Mouse (Mus musculus) MEL (cell line): ENCODE results near the gene Olfr1392. TPM values are rescaled to one million over a fixed set of nuclear protein-coding genes. Genes with fewer than 3 reads are reported as not detected.

ENCODE experiments used
- DNase-seq: peaks from one replicate; pipeline ENCODE4 v3.0.0; 2011; ENCODE audit warnings: low read depth, low spot score
- H3K27ac ChIP-seq: 2 replicates; pipeline ENCODE4 v1.5.1; 2012; ENCODE audit warnings: low read depth, mild to moderate bottlenecking, control low read depth, low read length, moderate library complexity; ENCODE audit not compliant: control insufficient read depth
- H3K27me3 ChIP-seq, 2 experiments: fragments of 150-350 bp in 1 of 2; sonication (generic) in 1 of 2; 2 replicates each; pipeline ENCODE4 v1.6.1; 2012; ENCODE audit warnings: low read length in 2 of 2, mild to moderate bottlenecking in 2 of 2, improper control_type of control experiment in 1 of 2, moderate library complexity in 1 of 2; ENCODE audit not compliant: insufficient read depth in 2 of 2, control insufficient read depth in 1 of 2
- H3K36me3 ChIP-seq, 2 experiments: 2 replicates each; pipeline ENCODE4 v1.6.1; 2012 to 2014; ENCODE audit warnings: low read length in 2 of 2, improper control_type of control experiment in 1 of 2, inconsistent platforms in 1 of 2, mild to moderate bottlenecking in 1 of 2; ENCODE audit not compliant: insufficient read depth in 2 of 2, control insufficient read depth in 1 of 2
- H3K4me1 ChIP-seq, 2 experiments: fragments of 150-350 bp in 1 of 2; sonication (generic) in 1 of 2; 2 replicates each; pipeline ENCODE4 v1.6.1; 2012; ENCODE audit warnings: low read length in 2 of 2, improper control_type of control experiment in 1 of 2, mild to moderate bottlenecking in 1 of 2; ENCODE audit not compliant: insufficient read depth in 2 of 2, control insufficient read depth in 1 of 2
- H3K4me3 ChIP-seq, 2 experiments: fragments of 150-350 bp in 1 of 2; sonication (generic) in 1 of 2; 2 replicates each; pipeline ENCODE4 v1.5.1; 2012; ENCODE audit warnings: low read depth in 2 of 2, low read length in 2 of 2, mild to moderate bottlenecking in 2 of 2, moderate library complexity in 2 of 2, control low read depth in 1 of 2, improper control_type of control experiment in 1 of 2; ENCODE audit not compliant: control insufficient read depth in 1 of 2, insufficient read depth in 1 of 2
- H3K79me2 ChIP-seq: 2 replicates; pipeline ENCODE4 v1.6.1; 2012; ENCODE audit warnings: mild to moderate bottlenecking, low read length, moderate library complexity; ENCODE audit not compliant: control insufficient read depth, poor library complexity, insufficient read depth
- H3K9ac ChIP-seq: 2 replicates; pipeline ENCODE4 v1.6.1; 2012; ENCODE audit warnings: low read depth, mild to moderate bottlenecking, control low read depth, low read length, moderate library complexity; ENCODE audit not compliant: control insufficient read depth, poor library complexity, severe bottlenecking
- H3K9me3 ChIP-seq: fragments of 150-350 bp; sonication (generic); replicated peaks from 2 replicates; pipeline ENCODE4 v1.6.1; 2012; ENCODE audit warnings: mild to moderate bottlenecking, low read length, improper control_type of control experiment, moderate library complexity; ENCODE audit not compliant: insufficient read depth
- CHD2 ChIP-seq: IDR thresholded peaks from 2 replicates; pipeline ENCODE4 v1.6.1; 2011; ENCODE audit warnings: low read length, improper control_type of control experiment
- CTCF ChIP-seq, 3 experiments: IDR thresholded peaks in 2 of 3; conservative IDR thresholded peaks in 1 of 3; 2 replicates each; pipeline ENCODE4 v1.5.1; 2011 to 2012; ENCODE audit warnings: low read length in 3 of 3, low read depth in 2 of 3, mild to moderate bottlenecking in 2 of 3, improper control_type of control experiment in 1 of 3, inconsistent platforms in 1 of 3, mixed read lengths in 1 of 3, moderate library complexity in 1 of 3; ENCODE audit not compliant: control insufficient read depth in 1 of 3, insufficient read depth in 1 of 3, poor library complexity in 1 of 3, severe bottlenecking in 1 of 3
- E2F4 ChIP-seq: IDR thresholded peaks from 2 replicates; pipeline ENCODE4 v1.6.1; 2011; ENCODE audit warnings: low read depth, low read length, improper control_type of control experiment, borderline replicate concordance
- ELF1 ChIP-seq: IDR thresholded peaks from 2 replicates; pipeline ENCODE4 v1.6.1; 2014; ENCODE audit warnings: low read depth, mild to moderate bottlenecking, inconsistent platforms, low read length, improper control_type of control experiment, moderate library complexity
- EP300 ChIP-seq, 2 experiments: IDR thresholded peaks; 2 replicates each; pipeline ENCODE4 v1.6.1; 2011; ENCODE audit warnings: improper control_type of control experiment in 2 of 2, low read length in 2 of 2, low read depth in 1 of 2, mild to moderate bottlenecking in 1 of 2
- ETS1 ChIP-seq: IDR thresholded peaks from 2 replicates; pipeline ENCODE4 v1.6.1; 2012; ENCODE audit warnings: low read depth, mild to moderate bottlenecking, inconsistent platforms, low read length, improper control_type of control experiment, moderate library complexity
- GATA1 ChIP-seq: IDR thresholded peaks from 2 replicates; pipeline ENCODE4 v1.6.1; 2011; ENCODE audit warnings: low read depth, low read length, improper control_type of control experiment
- HCFC1 ChIP-seq: IDR thresholded peaks from 2 replicates; pipeline ENCODE4 v1.6.1; 2012; ENCODE audit warnings: low read depth, mild to moderate bottlenecking, inconsistent platforms, low read length, improper control_type of control experiment, moderate library complexity
- JUND ChIP-seq: IDR thresholded peaks from 2 replicates; pipeline ENCODE4 v1.6.1; 2011; ENCODE audit warnings: low read depth, mild to moderate bottlenecking, improper control_type of control experiment, low read length
- KAT2A ChIP-seq: conservative IDR thresholded peaks from 2 replicates; pipeline ENCODE4 v1.6.1; 2012; ENCODE audit warnings: low read depth, low read length, improper control_type of control experiment, inconsistent platforms
- MAFK ChIP-seq: IDR thresholded peaks from 2 replicates; pipeline ENCODE4 v1.6.1; 2011; ENCODE audit warnings: low read depth, mild to moderate bottlenecking, low read length, improper control_type of control experiment, borderline replicate concordance
- MAX ChIP-seq: IDR thresholded peaks from 2 replicates; pipeline ENCODE4 v1.6.1; 2011; ENCODE audit warnings: low read length, improper control_type of control experiment
- MAZ ChIP-seq: IDR thresholded peaks from 2 replicates; pipeline ENCODE4 v1.6.1; 2012; ENCODE audit warnings: low read depth, mild to moderate bottlenecking, inconsistent platforms, low read length, improper control_type of control experiment
- MXI1 ChIP-seq: IDR thresholded peaks from 2 replicates; pipeline ENCODE4 v1.6.1; 2011; ENCODE audit warnings: mild to moderate bottlenecking, low read depth, low read length, improper control_type of control experiment
- MYB ChIP-seq: IDR thresholded peaks from 2 replicates; pipeline ENCODE4 v1.6.1; 2011; ENCODE audit warnings: mild to moderate bottlenecking, low read depth, low read length, improper control_type of control experiment
- MYC ChIP-seq: IDR thresholded peaks from 2 replicates; pipeline ENCODE4 v1.6.1; 2011; ENCODE audit warnings: low read depth, mild to moderate bottlenecking, low read length, improper control_type of control experiment, moderate library complexity
- NELFE ChIP-seq: IDR thresholded peaks from 2 replicates; pipeline ENCODE4 v1.6.1; 2011; ENCODE audit warnings: low read depth, low read length, improper control_type of control experiment
- POLR2A ChIP-seq, 2 experiments: IDR thresholded peaks; 2 replicates each; pipeline ENCODE4 v1.6.1; 2011 to 2012; ENCODE audit warnings: low read length in 2 of 2, mild to moderate bottlenecking in 2 of 2, control low read depth in 1 of 2, improper control_type of control experiment in 1 of 2, low read depth in 1 of 2, moderate library complexity in 1 of 2; ENCODE audit not compliant: control insufficient read depth in 1 of 2, insufficient read depth in 1 of 2, poor library complexity in 1 of 2
- RCOR1 ChIP-seq: IDR thresholded peaks from 2 replicates; pipeline ENCODE4 v1.6.1; 2012; ENCODE audit warnings: low read depth, mild to moderate bottlenecking, inconsistent platforms, low read length, improper control_type of control experiment
- SIN3A ChIP-seq: IDR thresholded peaks from 2 replicates; pipeline ENCODE4 v1.6.1; 2012; ENCODE audit warnings: low read length, improper control_type of control experiment, inconsistent platforms
- SMC3 ChIP-seq: IDR thresholded peaks from 2 replicates; pipeline ENCODE4 v1.6.1; 2011; ENCODE audit warnings: low read depth, low read length, improper control_type of control experiment
- TBP ChIP-seq: IDR thresholded peaks from 2 replicates; pipeline ENCODE4 v1.8.0; 2011; ENCODE audit warnings: low read depth, low read length, improper control_type of control experiment
- TCF12 ChIP-seq: IDR thresholded peaks from 2 replicates; pipeline ENCODE4 v1.6.1; 2014; ENCODE audit warnings: low read depth, mild to moderate bottlenecking, inconsistent platforms, low read length, improper control_type of control experiment, moderate library complexity
- USF1 ChIP-seq: IDR thresholded peaks from 2 replicates; pipeline ENCODE4 v1.6.1; 2014; ENCODE audit warnings: low read depth, mild to moderate bottlenecking, inconsistent platforms, low read length, improper control_type of control experiment, moderate library complexity
- USF2 ChIP-seq, 2 experiments: IDR thresholded peaks; 2 replicates each; pipeline ENCODE4 v1.6.1; 2011 to 2012; ENCODE audit warnings: improper control_type of control experiment in 2 of 2, low read length in 2 of 2, borderline replicate concordance in 1 of 2, inconsistent platforms in 1 of 2, low read depth in 1 of 2, mild to moderate bottlenecking in 1 of 2; ENCODE audit not compliant: insufficient read depth in 1 of 2
- ZKSCAN1 ChIP-seq: IDR thresholded peaks from 2 replicates; pipeline ENCODE4 v1.6.1; 2012; ENCODE audit warnings: low read depth, mild to moderate bottlenecking, inconsistent platforms, low read length, improper control_type of control experiment, moderate library complexity
- ZNF384 ChIP-seq: IDR thresholded peaks from 2 replicates; pipeline ENCODE4 v1.6.1; 2012; ENCODE audit warnings: low read depth, mild to moderate bottlenecking, inconsistent platforms, low read length, improper control_type of control experiment
- polyA plus RNA-seq, 2 experiments: library from polyadenylated mRNA; stranded (reverse) in 1 of 2; unstranded in 1 of 2; fragments of >175 nt in 1 of 2; fragments of >200 nt in 1 of 2; gene quantifications; 2 replicates each; pipeline versions ENCODE4 v1.2.1 to v1.2.4; 2012; ENCODE audit warnings: low replicate concordance in 2 of 2, low read depth in 1 of 2; ENCODE audit not compliant: insufficient read length in 2 of 2, insufficient read depth in 1 of 2, missing spikeins in 1 of 2
- total RNA-seq: library from RNA; depleted of rRNA; stranded (reverse); fragments of 300-350 nt; gene quantifications from 2 replicates; pipeline ENCODE4 v1.2.3, GENCODE M21; 2012

The Olfr1392 gene
- total and polyA plus RNA-seq, 3 experiments, result not detected

DNA sequence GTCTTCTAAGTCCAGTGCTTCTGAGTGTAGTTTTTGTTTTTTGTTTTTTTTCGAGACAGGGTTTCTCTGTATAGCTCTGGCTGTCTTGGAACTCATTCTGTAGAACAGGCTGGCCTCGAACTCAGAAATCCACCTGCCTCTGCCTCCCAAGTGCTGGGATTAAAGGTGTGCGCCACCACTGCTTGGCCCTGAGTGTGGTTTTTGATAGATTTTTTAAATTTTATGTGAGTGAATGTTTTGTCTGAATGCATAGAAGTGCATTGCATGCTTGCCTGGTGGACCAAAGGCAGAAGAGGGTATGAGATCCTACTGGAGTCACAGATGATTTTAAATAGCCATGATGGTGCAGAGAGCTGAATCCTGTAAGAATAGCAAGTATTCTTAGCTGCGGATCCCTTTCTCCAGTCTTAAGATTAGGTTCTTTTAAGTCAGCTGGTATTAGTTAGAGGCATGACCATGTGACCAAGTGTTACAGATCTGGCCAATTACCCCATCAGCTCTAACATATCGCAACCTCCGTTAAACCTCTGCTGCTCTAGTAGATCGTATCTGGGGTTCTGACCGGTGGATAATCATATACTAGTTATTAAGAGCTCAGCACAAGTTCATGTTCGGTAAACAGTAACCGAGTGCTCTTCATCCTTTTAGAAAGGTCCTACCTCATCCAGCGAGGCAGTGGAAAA lies 42.0 kb upstream of the Olfr1392 start:
- peak overlapping the region; percentile 62 to 65 for H3K4me3 ChIP-seq
- H3K9me3 ChIP-seq, result no peaks in the 10 kb centered on the region
- H3K27ac ChIP-seq, result peak overlapping the region; percentile 58
- H3K9ac ChIP-seq, result peak overlapping the region; percentile 51
- H3K36me3 ChIP-seq, result peaks cover 0 to 39% of the 10 kb centered on the region in 2 experiments; a peak in 2 of 4 replicates
- no peaks in the 10 kb centered on the region for H3K27me3 ChIP-seq
- peaks cover 33 to 38% of the 10 kb centered on the region in 2 experiments for H3K4me1 ChIP-seq
- peak; percentile 75 for DNase-seq
- 0 out of 2 replicates have a peak, but pooled peaks have one; percentile 41 for TF ChIP-seq ETS1
- TF ChIP-seq USF1, result peak; percentile 90
- TF ChIP-seq E2F4, result no peak
- no peak for TF ChIP-seq SMC3
- peak; percentile 16; the same call in 1 of the 2 replicates for TF ChIP-seq MYC
- peak; percentile 35; the same call in 1 of the 2 replicates for TF ChIP-seq GATA1
- TF ChIP-seq USF2 (IDR thresholded peaks at IDR 0.05; ENCODE audit: borderline replicate concordance in 1 of 2, insufficient read depth in 1 of 2, low read depth in 1 of 2, low read length in 2 of 2), result peak in 1 of 2 experiments; percentile 67; a peak in 1 of 4 replicates
- TF ChIP-seq MAX, result peak; percentile 53; the same call in 1 of the 2 replicates
- peak; percentile 61 for TF ChIP-seq TBP
- no peaks in the 10 kb centered on the region for H3K79me2 ChIP-seq

DNA sequence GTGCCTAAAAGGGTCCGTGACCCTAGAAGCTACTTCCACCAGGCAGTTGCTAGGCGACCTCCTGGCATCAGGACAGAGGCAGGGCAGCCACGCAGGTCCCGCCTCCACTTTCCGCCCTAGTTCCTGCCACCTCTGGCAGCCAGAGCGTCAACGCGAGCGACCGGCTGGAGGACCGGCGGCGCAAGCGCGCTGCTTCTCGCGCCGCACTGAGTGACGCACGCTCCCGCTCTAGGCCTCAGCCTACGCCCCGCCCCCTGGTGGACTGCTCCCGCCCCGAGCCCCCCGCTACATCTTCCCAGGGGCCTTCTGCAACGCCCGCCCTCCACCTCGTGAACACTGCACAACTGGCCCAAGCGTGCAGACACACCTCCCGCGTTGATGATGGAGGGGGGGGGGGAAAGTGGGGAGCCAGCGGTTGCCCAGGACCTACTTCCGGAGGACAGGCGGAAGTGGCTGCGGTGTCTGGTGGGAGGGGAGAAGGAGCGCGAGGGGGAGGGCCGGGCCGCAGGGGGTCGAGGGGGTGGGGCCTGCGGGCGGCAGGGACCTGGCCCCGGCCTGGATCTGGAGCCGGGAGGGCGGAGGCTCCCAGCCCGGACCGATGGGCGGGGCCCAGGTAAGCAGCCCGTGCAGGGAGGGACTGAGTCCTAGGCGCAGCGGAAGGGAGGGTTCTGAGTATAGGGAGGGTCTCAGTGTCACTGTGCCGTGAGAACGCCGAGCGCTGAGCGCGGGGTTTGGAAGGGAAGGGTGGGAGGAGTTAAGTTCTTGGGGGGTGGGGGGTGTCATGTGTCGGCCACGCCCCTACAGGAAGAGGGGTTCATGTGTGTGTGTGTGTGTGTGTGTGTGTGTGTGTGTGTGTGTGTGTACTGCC lies 41.1 kb upstream of the Olfr1392 start, which contains the start of gene Mgat1:
TSS of gene Mgat1 (plus strand) at position 465 of the 868 bp plus-strand sequence.
- no peaks in the 10 kb centered on the region for H3K9me3 ChIP-seq
- H3K4me3 ChIP-seq, result peak within 1 kb of the TSS; percentile 62 to 65
- peaks cover 33 to 38% of the 10 kb centered on the region in 2 experiments for H3K4me1 ChIP-seq
- peak; percentile 99 for DNase-seq
- peak within 1 kb of the TSS; percentile 79 for H3K27ac ChIP-seq
- peak within 1 kb of the TSS; percentile 70 for H3K9ac ChIP-seq
- no peaks in the 10 kb centered on the region for H3K27me3 ChIP-seq
- H3K79me2 ChIP-seq, result no peaks in the 10 kb centered on the region
- H3K36me3 ChIP-seq, result peaks cover 0 to 39% of the 10 kb centered on the region in 2 experiments; a peak in 2 of 4 replicates
- TF ChIP-seq POLR2A (IDR thresholded peaks at IDR 0.05; ENCODE audit: control insufficient read depth in 1 of 2, insufficient read depth in 1 of 2, low read depth in 1 of 2, low read length in 2 of 2, poor library complexity in 1 of 2) (peak; percentile 33 to 60; a peak in 1 of 4 replicates), KAT2A (no peak; the same call in 1 of the 2 replicates), ZKSCAN1 (no peak), RCOR1 (no peak), SIN3A (peak; percentile 93), HCFC1 (peak; percentile 85), TCF12 (0 out of 2 replicates have a peak, but pooled peaks have one; percentile 7), MYC (peak; percentile 44; the same call in 1 of the 2 replicates), JUND (no peak), NELFE (0 out of 2 replicates have a peak, but pooled peaks have one; percentile 45), MAZ (peak; percentile 97), MAFK (no peak), USF2 (IDR thresholded peaks at IDR 0.05; ENCODE audit: borderline replicate concordance in 1 of 2, insufficient read depth in 1 of 2, low read depth in 1 of 2, low read length in 2 of 2) (no peak), GATA1 (no peak), EP300 (IDR thresholded peaks at IDR 0.05; ENCODE audit: low read depth in 1 of 2, low read length in 2 of 2) (peak in 1 of 2 experiments; percentile 54; a peak in 2 of 4 replicates), CTCF (IDR thresholded peaks at IDR 0.05 in 2 of 3, conservative IDR thresholded peaks at IDR 0.05 in 1 of 3; ENCODE audit: control insufficient read depth in 1 of 3, insufficient read depth in 1 of 3, low read depth in 2 of 3, low read length in 3 of 3, poor library complexity in 1 of 3, severe bottlenecking in 1 of 3) (0 out of 6 replicates have a peak, but pooled peaks of 1 of the 3 experiments have one; percentile 3), MXI1 (peak; percentile 71), CHD2 (no peak), ETS1 (peak; percentile 44; the same call in 1 of the 2 replicates), MYB (no peak), ELF1 (peak; percentile 76), ZNF384 (no peak), SMC3 (no peak)
